Mouse (Mus musculus) frontal cortex, postnatal 10 days (tissue): Measurements from ENCODE around the gene Hpcal1.

ENCODE experiments used
- DNase-seq, 2 experiments: peaks; one replicate each; pipeline ENCODE4 v3.0.0; 2022; ENCODE audit warnings: low spot score in 2 of 2, mixed read lengths in 1 of 2

The Hpcal1 gene

DNA sequence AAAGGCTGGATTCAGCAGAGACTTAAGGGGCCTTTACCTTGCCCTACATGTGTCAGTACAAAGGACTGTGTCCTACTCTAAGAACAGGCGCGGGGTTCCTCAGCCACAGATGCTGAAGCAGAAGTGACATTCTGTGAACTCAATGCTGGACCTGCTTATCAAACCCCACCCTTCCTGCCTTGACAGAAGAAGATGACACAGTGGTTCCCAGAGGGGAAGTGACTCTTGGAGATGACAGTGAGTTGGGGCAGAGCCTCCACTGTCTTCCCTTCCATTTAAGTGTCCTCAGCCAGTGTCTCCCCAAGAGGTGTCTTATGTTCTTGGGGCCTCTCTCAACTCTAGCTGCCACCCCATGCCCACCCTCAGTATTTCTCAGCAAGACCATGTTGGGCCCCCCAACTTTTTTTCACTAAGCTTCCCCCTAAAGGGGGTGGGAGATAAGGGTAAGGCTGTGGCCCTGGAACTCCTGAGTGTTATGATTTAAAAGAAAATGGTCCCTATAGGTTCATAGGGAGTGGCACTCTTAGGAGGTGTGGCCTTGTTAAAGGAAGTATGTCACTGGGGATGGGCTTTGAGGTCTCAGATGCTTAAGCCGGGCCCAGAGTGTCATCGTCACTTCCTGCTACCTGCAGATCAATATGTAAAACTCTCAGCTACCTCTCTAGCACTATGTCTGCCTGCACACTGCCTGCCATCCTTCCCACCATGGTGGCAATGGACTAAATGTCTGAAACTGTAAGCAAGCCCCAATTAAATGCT, 25.2 kb downstream of the Hpcal1 start:
- DNase-seq, result no peak

DNA sequence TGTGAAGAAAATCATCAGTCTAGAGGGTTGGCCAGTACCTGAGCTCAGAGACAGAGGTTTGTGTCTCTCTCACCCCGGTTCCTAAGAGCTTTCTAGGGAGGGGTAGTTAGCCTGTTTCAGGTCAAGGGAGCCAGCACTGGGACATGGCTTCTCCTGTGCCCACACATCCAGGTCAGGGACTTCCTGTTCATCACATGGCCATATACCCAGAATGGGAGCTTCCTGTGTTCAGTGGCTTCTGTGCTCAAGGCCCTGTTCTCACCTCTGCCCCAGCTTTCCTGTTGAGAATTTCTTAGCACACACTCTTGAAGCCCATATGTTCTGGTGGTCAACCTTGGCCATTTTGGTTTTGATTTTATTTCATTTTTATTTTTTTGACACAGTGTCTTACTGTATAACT, 26.6 kb downstream of the Hpcal1 start:
- DNase-seq, result no peak

DNA sequence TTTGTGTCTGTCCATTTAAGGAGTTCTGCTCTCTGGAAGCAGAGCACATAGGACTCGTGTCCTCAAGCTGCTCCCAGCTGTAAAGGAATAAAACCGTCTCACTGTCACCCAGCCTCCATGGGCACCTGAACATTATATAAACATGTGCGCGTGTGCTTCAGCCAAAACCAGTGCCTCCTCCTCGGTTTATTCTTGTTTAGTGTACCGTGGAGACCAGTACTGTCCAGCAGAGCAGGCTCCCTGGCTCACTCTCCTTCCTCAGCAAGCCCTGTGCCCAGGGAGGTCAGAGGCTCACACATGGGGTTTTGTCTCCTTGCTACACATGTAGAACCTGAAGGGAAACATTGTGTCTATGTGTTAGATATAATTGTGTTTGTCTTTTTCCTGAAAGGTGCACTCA, 27.5 kb downstream of the Hpcal1 start:
- DNase-seq, result no peak

DNA sequence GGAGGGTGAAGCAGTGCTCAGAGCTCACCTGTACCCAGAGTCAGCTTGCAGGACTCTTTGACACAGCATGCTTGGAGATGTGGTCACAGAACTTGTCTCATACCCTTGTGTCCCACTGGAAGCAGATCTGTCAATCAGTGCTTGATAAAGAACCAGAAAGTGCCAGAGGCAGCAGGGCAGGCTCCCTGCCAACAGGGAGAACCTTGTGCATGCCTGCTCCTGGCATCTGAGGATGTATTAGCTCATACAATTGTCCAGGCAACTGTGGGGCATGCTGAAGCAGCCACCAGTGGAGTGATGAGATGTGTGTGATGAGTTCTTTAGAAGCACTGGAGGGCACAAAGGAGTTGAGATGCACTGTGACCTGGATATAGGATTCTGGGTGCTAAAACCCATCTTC, 30.4 kb downstream of the Hpcal1 start:
- no peak for DNase-seq

DNA sequence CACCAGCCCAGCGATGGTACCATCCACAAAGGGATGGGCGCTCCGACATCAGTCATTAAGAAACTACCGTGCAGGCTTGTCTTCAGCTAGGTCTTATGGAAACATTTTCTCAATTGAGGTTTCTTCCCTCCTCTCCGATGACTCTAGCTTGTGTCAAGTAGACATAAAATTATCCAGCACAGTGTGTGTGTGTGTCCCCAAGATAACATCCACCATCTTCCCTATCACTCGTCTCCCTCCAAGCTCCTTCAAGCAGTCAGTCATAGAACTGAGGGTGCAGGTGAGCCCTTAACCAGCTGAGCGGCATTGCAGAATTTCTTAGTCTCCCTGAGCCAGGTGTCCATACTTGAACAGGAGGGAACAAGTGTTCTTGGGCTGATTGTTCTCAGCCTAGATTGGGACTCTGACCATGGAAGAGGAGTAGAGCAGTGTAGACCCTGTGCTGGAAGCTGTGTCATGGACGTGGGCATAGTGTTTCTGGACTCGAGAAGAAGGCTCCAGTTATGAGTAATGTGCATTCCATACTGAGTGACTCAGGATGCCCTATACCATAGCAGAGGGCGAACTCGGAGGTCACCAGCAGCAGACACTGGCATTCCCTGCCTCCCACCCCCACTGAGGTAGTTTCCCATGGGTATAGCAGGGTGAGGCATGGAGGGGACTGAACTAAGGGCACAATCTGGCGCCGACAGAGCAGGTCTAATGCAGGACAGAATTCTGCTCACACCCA, 32.0 kb downstream of the Hpcal1 start:
- no peak for DNase-seq

- no peak for DNase-seq
Measured at GRCm38 (mm10) chr12:17723182-17723570, 32.5 kb downstream of the Hpcal1 start.

DNA sequence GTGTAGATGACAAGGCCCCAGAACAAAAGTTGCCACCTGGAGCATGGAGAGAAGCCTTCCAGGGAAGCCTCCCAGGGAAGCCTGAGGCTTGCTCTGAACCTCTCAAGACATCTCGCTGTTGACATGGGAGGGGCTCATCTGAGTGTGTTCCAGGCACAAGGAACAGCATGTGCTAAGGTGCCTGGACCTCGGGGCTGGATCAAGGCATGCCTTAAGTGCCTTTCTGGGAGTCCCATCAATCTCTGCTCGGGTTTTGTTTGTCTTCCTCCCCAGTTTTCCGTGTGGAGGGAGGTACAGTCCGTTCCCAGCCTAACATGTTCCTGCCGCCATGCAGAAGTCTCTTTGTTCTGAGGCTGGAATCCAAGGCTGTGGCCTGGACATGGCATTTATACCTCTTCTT, 33.3 kb downstream of the Hpcal1 start:
- no peak for DNase-seq

GRCm38 (mm10) chr12:17724412-17725090, 33.9 kb downstream of the Hpcal1 start:
- DNase-seq, result no peak

GRCm38 (mm10) chr12:17725592-17725991, 34.9 kb downstream of the Hpcal1 start:
- DNase-seq, result no peak

DNA sequence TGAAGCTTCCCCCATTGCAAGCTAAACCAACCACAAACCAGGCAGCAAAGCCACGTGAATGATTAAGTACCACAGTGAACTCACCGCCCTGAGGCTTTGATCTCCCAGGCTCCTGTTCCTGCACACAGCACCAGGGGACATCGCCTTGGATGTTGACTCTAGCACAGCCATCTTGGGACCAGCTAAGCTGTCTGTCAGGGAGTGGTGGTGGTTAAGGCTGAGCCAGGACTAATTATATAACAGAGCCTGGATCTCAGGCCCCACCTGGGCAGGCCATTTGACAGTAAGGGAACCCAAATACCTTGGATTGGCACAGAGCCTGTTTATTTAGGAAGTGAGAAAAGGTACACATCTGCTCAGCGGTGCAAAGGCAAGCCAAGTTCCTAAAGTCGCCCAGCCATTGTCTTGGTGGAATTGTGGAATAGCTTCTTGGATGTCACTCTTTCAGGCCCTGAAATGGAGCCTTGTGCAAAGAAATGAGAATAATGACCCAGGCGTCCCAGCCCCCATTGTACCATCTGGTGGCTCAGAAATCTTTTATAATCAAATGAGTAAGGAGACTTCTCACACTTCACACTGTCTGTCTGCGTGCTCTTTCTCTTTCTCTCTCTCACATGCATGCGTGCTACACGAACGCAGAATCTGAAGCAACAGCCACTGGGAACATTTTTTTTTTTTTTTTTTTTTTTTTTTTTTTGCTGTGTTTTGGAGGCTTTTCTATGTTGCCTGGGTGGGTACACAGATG, 36.1 kb downstream of the Hpcal1 start:
- DNase-seq, result no peak

GRCm38 (mm10) chr12:17727676-17728339, 37.2 kb downstream of the Hpcal1 start:
- DNase-seq, result no peak

- DNase-seq, result no peak
Measured at GRCm38 (mm10) chr12:17729211-17729900, 38.7 kb downstream of the Hpcal1 start.

DNA sequence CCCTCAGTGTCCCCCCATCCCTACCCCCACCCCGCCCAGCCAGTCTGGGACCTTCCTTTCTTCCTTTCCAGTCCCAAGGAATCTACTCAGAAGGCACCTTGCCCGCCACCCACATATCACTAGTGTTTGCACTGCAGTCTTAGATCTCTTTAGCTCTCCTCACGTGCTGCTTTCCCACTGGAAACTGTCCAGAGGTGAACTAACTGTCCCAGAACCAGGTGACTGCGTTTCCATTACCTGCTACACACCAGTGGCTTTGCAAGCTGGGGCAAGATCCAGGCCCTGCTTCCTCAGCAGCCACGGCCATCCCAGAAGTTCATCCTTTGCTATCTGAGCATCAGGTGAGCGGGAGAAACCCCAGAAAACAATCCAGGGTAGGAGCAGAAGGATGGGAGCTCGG, 41.4 kb downstream of the Hpcal1 start:
- no peak for DNase-seq

- no peak for DNase-seq
Measured at GRCm38 (mm10) chr12:17732546-17732945, 41.9 kb downstream of the Hpcal1 start.

DNA sequence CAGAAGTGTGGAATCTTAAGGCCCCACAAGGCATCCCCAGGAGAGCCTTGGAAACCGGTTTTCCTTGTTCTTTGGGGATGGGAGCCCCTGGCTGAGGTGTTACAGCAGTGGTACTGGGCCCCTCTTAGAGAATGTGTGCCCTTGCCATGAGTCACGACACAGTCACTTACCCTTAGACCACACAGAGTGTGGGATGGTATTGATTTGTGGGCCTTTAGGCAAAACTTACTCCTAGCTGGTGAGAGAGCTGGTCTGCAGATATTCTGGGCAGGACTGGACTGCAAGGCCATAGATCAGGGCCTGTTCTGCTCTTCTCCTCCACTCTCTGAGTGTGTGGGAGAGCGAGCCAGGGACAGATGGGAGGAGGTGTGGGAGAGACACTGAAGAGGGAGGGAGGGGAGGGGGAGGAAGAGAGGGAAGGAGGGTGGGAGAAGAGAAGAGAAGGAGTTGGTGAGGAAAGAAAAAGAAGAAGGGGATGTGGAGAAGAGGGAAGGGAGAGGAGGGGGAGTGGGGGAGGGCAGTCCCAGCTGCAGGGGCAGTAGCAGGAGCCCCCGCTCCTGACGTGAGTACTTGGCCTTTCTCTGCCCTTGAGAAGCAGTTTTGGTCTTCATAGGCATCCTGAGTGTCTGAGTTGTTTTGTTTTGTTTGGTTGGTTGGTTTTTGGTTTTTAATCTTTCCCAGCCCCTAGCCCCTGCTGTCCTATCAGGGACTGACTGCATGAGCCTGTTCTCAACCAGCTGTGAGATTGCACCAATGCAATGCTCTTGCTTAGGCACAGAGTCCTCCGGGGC, 42.7 kb downstream of the Hpcal1 start:
- no peak for DNase-seq

DNA sequence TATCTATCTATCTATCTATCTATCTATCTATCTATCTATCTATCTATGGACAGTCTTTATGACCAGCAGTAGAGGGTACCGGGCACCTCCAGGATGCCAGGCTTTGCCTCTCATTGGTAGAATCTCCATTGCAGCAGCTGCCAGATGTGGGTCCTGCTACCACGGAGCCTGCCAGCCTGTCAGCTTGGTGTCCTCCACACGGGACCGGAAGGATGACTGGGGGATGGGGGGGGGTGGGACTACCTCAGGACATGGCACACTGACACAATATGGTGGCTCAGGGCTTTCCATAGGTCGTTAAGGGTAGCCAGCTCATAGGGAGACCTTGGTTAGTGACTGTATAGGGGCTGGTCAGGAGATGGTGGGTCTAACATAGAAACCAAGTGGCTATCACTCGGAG, 45.7 kb downstream of the Hpcal1 start:
- no peak for DNase-seq

- no peak for DNase-seq
Measured at GRCm38 (mm10) chr12:17736859-17737577, 46.4 kb downstream of the Hpcal1 start.

DNA sequence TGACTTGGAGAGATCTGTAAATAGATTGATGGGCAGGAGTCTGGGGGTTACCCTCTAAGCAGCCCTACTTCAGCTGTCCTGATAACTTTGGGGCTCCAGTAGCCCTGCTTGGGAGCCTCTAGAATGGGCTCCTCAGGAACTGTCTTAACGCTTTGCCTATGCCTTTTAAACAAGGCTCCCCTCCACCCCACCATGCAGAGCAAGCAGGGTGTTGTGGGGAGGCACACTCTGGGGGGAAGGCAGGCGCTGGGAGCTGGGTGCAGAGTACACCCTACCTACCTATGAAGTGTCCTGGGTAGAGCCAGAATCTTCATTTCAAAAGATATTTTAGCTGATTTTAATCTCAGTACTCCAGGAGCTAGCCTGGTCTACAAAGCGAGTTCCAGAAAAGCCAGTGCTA, 47.2 kb downstream of the Hpcal1 start:
- no peak for DNase-seq

DNA sequence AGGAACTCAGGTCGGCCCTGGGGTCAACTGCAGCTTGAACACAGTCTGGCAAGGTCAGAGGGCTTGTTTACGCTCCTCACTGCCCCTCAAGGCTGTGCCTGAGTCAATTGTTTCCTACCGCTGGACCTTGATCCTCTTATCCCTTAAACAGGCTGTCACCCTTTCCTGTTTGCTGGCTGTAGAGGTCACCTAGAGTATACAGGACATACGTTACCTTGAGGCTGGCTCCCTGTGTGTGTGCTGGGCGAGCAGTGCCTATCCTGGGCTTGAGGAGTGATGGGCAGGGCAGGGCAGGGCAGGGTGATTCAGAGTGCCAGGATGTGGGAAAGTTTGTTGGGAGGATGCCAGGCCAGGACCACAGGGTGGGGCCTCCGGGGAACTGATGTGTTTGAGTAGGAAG, 47.8 kb downstream of the Hpcal1 start:
- DNase-seq, result no peak
